32 mouse cellular contexts compared by ENCODE assay signal in genomic region chr3:126620152-126620551, GRCm38 (mm10).
"Had no signal": no experiment of that assay in that cellular context is flagged by ENCODE, and none has a peak within 500 bp of the region (broad histone marks: within the 10 kb centered on the region; RNA-seq: fewer than 3 reads in every experiment).

No protein-coding gene starts in this region.

- ATAC-seq: hindbrain, postnatal 0 days; inflammation-experienced regulatory T-cells, adult 6 months; intestine, embryonic 15.5 days; intestine, embryonic 16.5 days; intestine, postnatal 0 days had no signal

- H3K4me2 ChIP-seq: heart, embryonic 12.5 days; heart, embryonic 13.5 days; heart, embryonic 15.5 days; hindbrain, embryonic 12.5 days; hindbrain, embryonic 13.5 days; hindbrain, embryonic 14.5 days; hindbrain, embryonic 15.5 days; intestine, embryonic 15.5 days; kidney, embryonic 15.5 days had no signal

- H3K4me3 ChIP-seq: heart, embryonic 12.5 days; heart, embryonic 13.5 days; heart, embryonic 15.5 days; hindbrain, embryonic 12.5 days; hindbrain, embryonic 13.5 days; hindbrain, embryonic 15.5 days; intestine, embryonic 15.5 days; kidney, embryonic 15.5 days; layer of hippocampus, adult 2 months; left cerebral cortex, adult 2 months had no signal

- H3K9ac ChIP-seq: heart, embryonic 12.5 days; heart, embryonic 13.5 days; heart, embryonic 15.5 days; hindbrain, embryonic 12.5 days; hindbrain, embryonic 13.5 days; hindbrain, embryonic 14.5 days; hindbrain, embryonic 15.5 days; intestine, embryonic 15.5 days; kidney, embryonic 15.5 days had no signal

- H3K9me3 ChIP-seq: heart, embryonic 15.5 days; hindbrain, embryonic 12.5 days; hindbrain, embryonic 13.5 days; hindbrain, embryonic 15.5 days; intestine, embryonic 15.5 days had no signal

- H3K27me3 ChIP-seq: heart, embryonic 12.5 days; heart, embryonic 13.5 days; heart, embryonic 15.5 days; hindbrain, embryonic 12.5 days; hindbrain, embryonic 13.5 days; hindbrain, embryonic 15.5 days; intestine, embryonic 15.5 days; kidney, embryonic 15.5 days had no signal

- DNase-seq: heart, postnatal 10 days; heart, postnatal 14 days; heart, postnatal 36 days; heart, postnatal 4 days; kidney, adult 11 months; kidney, adult 18-20 months; kidney, adult 2 months; kidney, adult 8-10 months; kidney, adult 9 months; kidney, postnatal 10 days; kidney, postnatal 14 days; kidney, postnatal 25 days; kidney, postnatal 36 days; kidney, postnatal 4 days; layer of hippocampus, adult 9-11 months; layer of hippocampus, postnatal 36 days had no signal

- H3K27ac ChIP-seq: heart, embryonic 13.5 days; hindbrain, embryonic 12.5 days; hindbrain, embryonic 13.5 days; hindbrain, embryonic 14.5 days; hindbrain, embryonic 15.5 days; hindbrain, postnatal 0 days; intestine, embryonic 15.5 days; kidney, embryonic 15.5 days; kidney, postnatal 0 days; layer of hippocampus, adult 2 months; left cerebral cortex, adult 2 months had no signal

- H3K4me1 ChIP-seq: hindbrain, embryonic 12.5 days; hindbrain, embryonic 13.5 days; hindbrain, embryonic 15.5 days; intestine, embryonic 15.5 days; kidney, embryonic 15.5 days had no signal

- H3K36me3 ChIP-seq: hindbrain, embryonic 12.5 days; kidney, embryonic 15.5 days had no signal
